Mouse (Mus musculus) heart, embryonic 16.5 days (tissue): Measurements from ENCODE around the gene Rab40c. TPM values are rescaled to one million over a fixed set of nuclear protein-coding genes. Genes with fewer than 3 reads are reported as not detected.

Experiments
- ATAC-seq: fragments of 200-750 bp; cut with Nextera tagmentation; replicated peaks from 2 replicates; pipeline ENCODE4 v1.8.0; 2017; ENCODE audit warnings: moderate number of reproducible peaks; ENCODE audit not compliant: insufficient read depth, low FRiP score; ENCODE audit errors: extremely low read depth
- H3K27ac ChIP-seq: fragments of 300-500 bp; sonication (generic); 2 replicates; pipeline ENCODE4 v1.5.1; 2014; ENCODE audit warnings: mild to moderate bottlenecking, low read length, control low read depth, moderate library complexity
- H3K27me3 ChIP-seq: fragments of 300-500 bp; sonication (generic); 2 replicates; pipeline ENCODE4 v1.6.1; 2014; ENCODE audit warnings: low read length, mixed read lengths; ENCODE audit not compliant: control insufficient read depth, insufficient read depth
- H3K36me3 ChIP-seq: fragments of 300-500 bp; sonication (generic); 2 replicates; pipeline ENCODE4 v1.6.1; 2014; ENCODE audit not compliant: control insufficient read depth, insufficient read depth
- H3K4me1 ChIP-seq: fragments of 300-500 bp; sonication (generic); 2 replicates; pipeline ENCODE4 v1.6.1; 2014; ENCODE audit warnings: low read length, mixed read lengths; ENCODE audit not compliant: control insufficient read depth, insufficient read depth
- H3K4me2 ChIP-seq: fragments of 300-500 bp; sonication (generic); 2 replicates; pipeline ENCODE4 v1.6.1; 2014; ENCODE audit warnings: low read depth, mild to moderate bottlenecking, control low read depth, low read length
- H3K4me3 ChIP-seq: fragments of 300-500 bp; sonication (generic); 2 replicates; pipeline ENCODE4 v1.5.1; 2014; ENCODE audit warnings: mild to moderate bottlenecking, control low read depth, low read length
- H3K9ac ChIP-seq: fragments of 300-500 bp; sonication (generic); 2 replicates; pipeline ENCODE4 v1.6.1; 2014; ENCODE audit warnings: low read length, control low read depth
- H3K9me3 ChIP-seq: fragments of 300-500 bp; sonication (generic); replicated peaks from 2 replicates; pipeline ENCODE4 v1.6.1; 2016; ENCODE audit warnings: low read length; ENCODE audit not compliant: control insufficient read depth
- WGBS: fragments of 180-500 bp; shearing (Covaris S2); extraction: QIAGEN DNeasy Blood & Tissue Kit; methylation state at CpG from one replicate; pipeline ENCODE4 v1.1.7; 2014; 5-methylcytosine and 5-hydroxymethylcytosine counted together
- polyA plus RNA-seq: library from polyadenylated mRNA; unstranded; fragments of >200 nt; fragmentation: Nextera tagmentation; extraction: Ambion mirVana; gene quantifications from 2 replicates; pipeline ENCODE4 v1.2.1, GENCODE M21; 2015

Gene Rab40c
- polyA plus RNA-seq, 1 experiment from 2014 or later, result 14.5 TPM

GRCm38 (mm10) chr17:25868601-25869191 is 50.8 kb downstream of the Rab40c start, which contains the start of gene Mcrip2:
Gene Mcrip2 (minus strand): TSS chr17:25868764.
- H3K4me1 ChIP-seq, result peaks cover 14% of the 10 kb centered on the region
- peak; percentile 87 for ATAC-seq
- H3K9me3 ChIP-seq, result no peaks in the 10 kb centered on the region
- H3K27ac ChIP-seq, result peak within 1 kb of the TSS; percentile 98
- no peaks in the 10 kb centered on the region for H3K27me3 ChIP-seq
- H3K4me2 ChIP-seq, result peak within 1 kb of the TSS; percentile 90
- peak within 1 kb of the TSS; percentile 97 for H3K9ac ChIP-seq
- peak within 1 kb of the TSS; percentile 94 for H3K4me3 ChIP-seq
- no peaks in the 10 kb centered on the region for H3K36me3 ChIP-seq
- under 1% methylated on average over 24 of the region's 24 CpGs for WGBS

DNA sequence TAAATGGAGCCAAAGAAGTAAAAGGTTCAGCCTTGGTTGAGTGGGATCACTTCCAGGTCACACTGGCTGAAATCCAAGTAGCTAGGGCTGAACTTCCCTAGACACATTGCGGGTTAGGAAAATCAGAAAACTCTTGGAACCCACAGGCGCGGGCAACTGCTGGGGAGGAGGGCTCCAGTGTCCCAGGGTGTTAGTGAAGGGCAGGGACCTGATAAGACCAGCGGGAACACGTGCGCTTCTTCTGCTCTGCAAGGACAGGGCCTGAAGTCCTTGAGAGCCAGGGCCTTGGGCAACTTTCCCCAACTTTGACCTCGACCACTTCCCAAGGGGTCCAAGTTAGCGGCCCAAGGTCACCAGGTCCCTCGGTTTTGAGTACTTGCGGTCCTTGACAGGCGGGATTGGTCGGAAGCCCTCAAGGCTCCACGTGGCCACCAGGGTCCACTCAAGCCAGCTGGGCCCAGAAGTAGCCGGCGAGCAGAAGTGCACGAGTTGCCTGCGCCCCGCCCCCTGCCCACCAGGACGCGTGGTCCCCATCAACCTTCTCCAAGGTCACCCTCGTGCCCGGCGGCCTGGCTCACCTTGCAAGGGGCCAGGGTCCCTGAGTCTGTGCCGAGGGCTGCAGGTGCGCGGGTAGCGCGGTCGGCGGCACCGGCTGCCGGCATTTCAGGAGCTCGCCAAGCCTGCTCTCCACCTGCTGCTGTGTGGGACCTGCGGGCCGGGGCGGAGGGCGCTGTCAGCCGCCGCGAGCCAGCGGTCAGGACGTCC is 51.5 kb downstream of the Rab40c start:
- Histone ChIP-seq H3K9ac (peak overlapping the region; percentile 97), H3K4me2 (peak overlapping the region; percentile 90), H3K9me3 (no peaks in the 10 kb centered on the region), H3K27ac (peak overlapping the region; percentile 98), H3K4me3 (peak overlapping the region; percentile 94), H3K36me3 (no peaks in the 10 kb centered on the region), H3K4me1 (peaks cover 14% of the 10 kb centered on the region), H3K27me3 (no peaks in the 10 kb centered on the region)
- peak; percentile 56 for ATAC-seq
- WGBS, result under 1% methylated on average over 42 of the region's 42 CpGs

DNA sequence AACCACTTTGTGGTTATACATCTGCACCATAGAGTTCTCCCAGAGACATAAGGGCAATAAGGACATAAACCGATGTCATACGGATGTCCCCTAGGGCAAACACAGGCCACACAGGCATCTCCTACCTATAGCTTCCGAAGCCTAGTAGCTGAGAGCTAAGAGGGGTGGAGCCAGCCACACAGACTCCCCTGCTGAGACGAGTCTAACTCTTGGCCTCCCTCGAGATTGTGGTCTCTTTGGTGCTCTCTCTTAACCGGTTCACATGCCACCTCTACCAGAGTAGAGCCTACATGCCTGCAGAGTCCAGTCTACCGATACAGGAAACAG is 52.1 kb downstream of the Rab40c start:
- WGBS, result 8% methylated on average over 7 of the region's 7 CpGs
- no peaks in the 10 kb centered on the region for H3K9me3 ChIP-seq
- peak overlapping the region; percentile 94 for H3K4me3 ChIP-seq
- H3K4me2 ChIP-seq, result peak overlapping the region; percentile 90
- no peaks in the 10 kb centered on the region for H3K36me3 ChIP-seq
- H3K9ac ChIP-seq, result peak overlapping the region; percentile 97
- H3K27me3 ChIP-seq, result no peaks in the 10 kb centered on the region
- H3K4me1 ChIP-seq, result peaks cover 14% of the 10 kb centered on the region
- no peak; the same call in 1 of the 2 replicates for ATAC-seq
- H3K27ac ChIP-seq, result peak overlapping the region; percentile 98

DNA sequence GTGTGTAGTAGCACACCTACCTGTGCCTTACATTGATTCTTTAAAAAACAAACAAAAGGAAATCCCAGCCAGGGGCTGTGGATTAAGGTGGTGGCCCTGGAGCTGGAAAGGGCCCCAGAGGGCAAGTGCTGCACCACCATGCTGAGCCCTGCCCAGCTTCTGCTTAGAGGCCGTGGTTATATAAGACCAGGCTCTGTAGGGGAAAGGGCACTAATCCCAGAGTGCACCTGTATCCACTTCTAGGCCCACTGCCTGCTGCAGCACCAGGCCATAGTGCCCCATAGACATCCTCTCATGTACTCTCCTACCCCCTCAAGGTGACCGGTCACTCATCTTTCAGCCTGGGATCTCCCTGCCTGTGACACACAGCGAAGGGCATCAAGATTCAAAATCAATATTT is 53.4 kb downstream of the Rab40c start:
- Histone ChIP-seq H3K4me2 (peak overlapping the region; percentile 90), H3K36me3 (no peaks in the 10 kb centered on the region), H3K9ac (peak overlapping the region; percentile 36; the same call in 1 of the 2 replicates), H3K27ac (no peak overlapping the region), H3K4me1 (peaks cover 20% of the 10 kb centered on the region), H3K27me3 (no peaks in the 10 kb centered on the region), H3K9me3 (no peaks in the 10 kb centered on the region), H3K4me3 (peak overlapping the region; percentile 94)
- WGBS, result 91% methylated on average over 3 of the region's 3 CpGs
- no peak for ATAC-seq

- Histone ChIP-seq H3K9ac (no peak overlapping the region), H3K4me3 (no peak overlapping the region), H3K36me3 (no peaks in the 10 kb centered on the region), H3K4me1 (peaks cover 27% of the 10 kb centered on the region), H3K9me3 (no peaks in the 10 kb centered on the region), H3K4me2 (no peak overlapping the region), H3K27ac (no peak overlapping the region), H3K27me3 (no peaks in the 10 kb centered on the region)
- no peak for ATAC-seq
- WGBS, result 89% methylated on average over 11 of the region's 11 CpGs
Measured at GRCm38 (mm10) chr17:25865288-25865687, 54.2 kb downstream of the Rab40c start.

- Histone ChIP-seq H3K27ac (no peak overlapping the region), H3K27me3 (no peaks in the 10 kb centered on the region), H3K36me3 (no peaks in the 10 kb centered on the region), H3K9me3 (no peaks in the 10 kb centered on the region), H3K4me2 (no peak overlapping the region), H3K9ac (no peak overlapping the region), H3K4me1 (peaks cover 27% of the 10 kb centered on the region), H3K4me3 (no peak overlapping the region)
- WGBS, result 87% methylated on average over 14 of the region's 14 CpGs
- no peak for ATAC-seq
Measured at GRCm38 (mm10) chr17:25864311-25864710, 55.2 kb downstream of the Rab40c start.

- H3K9me3 ChIP-seq, result no peaks in the 10 kb centered on the region
- no peak overlapping the region for H3K4me2 ChIP-seq
- no peaks in the 10 kb centered on the region for H3K36me3 ChIP-seq
- H3K4me1 ChIP-seq, result peaks cover 22% of the 10 kb centered on the region
- H3K27me3 ChIP-seq, result no peaks in the 10 kb centered on the region
- 87% methylated on average over 6 of the region's 6 CpGs for WGBS
- no peak overlapping the region for H3K9ac ChIP-seq
- no peak overlapping the region for H3K4me3 ChIP-seq
- ATAC-seq, result no peak
- no peak overlapping the region for H3K27ac ChIP-seq
Measured at GRCm38 (mm10) chr17:25863681-25864080, 55.8 kb downstream of the Rab40c start.

DNA sequence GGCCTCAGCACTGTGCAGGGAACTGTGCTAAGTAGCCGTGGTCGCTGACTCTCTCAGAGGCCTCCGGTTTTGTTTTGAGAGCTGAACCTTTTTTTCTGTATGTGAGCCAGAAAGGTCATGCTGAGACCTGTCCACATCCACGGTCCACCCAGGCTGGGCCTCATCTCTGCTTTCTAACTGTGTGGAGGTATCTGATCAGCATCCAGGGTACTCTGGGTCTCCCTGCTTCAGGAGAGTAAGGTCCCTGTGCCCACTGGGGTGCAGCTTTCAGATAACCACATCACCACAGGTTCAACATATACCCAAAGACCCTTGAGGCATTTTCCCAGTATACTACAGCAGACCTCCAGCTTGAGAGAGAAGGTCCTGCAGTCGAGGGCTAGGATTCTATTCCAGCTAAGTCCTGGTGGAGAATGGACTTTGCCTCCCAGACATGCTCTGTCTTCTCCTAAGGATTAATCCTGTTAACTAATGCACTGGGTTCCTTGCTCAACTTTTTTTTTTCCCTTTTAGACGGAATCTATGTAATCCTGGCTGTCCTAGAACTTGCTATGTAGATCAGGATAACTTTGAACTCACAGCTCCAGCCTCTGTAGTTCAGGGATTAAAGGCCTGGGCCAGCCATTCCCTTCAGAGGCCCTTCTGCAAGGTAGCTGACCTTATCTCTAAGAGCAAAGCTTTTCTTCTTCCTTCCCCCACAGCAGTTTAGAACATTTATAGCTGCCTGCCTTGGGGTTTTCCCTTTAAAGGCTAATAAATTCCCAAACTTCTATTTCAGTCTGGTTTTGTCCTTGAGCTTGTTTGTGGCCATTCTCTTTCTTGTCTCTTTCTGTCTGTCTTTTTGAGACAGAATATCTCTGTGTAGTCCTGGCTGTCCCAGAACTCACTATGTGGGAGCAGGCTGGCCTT is 57.6 kb downstream of the Rab40c start:
- Histone ChIP-seq H3K27ac (peak overlapping the region; percentile 79), H3K4me2 (peak overlapping the region; percentile 94), H3K4me1 (peaks cover 21% of the 10 kb centered on the region), H3K9me3 (no peaks in the 10 kb centered on the region), H3K9ac (peak overlapping the region; percentile 85), H3K4me3 (peak overlapping the region; percentile 75), H3K36me3 (no peaks in the 10 kb centered on the region), H3K27me3 (no peaks in the 10 kb centered on the region)
- peak; percentile 21; the same call in 1 of the 2 replicates for ATAC-seq
- 10% methylated on average over 6 of the region's 6 CpGs for WGBS
